Mouse (Mus musculus): ENCODE measurements around the gene Hist3h2a.
"Not testable (repeated sequence)": the region's sequence is repeated elsewhere in the genome, so short reads cannot be mapped to it uniquely, and the experiment has no call there.

Hist3h2a gene

GRCm38 (mm10) chr11:58947798-58948528 is 6.5 kb upstream of the Hist3h2a start:
- in situ Hi-C loops (cut with MboI; ENCODE audit: low sequenced_read_pairs), result no loop called here

DNA sequence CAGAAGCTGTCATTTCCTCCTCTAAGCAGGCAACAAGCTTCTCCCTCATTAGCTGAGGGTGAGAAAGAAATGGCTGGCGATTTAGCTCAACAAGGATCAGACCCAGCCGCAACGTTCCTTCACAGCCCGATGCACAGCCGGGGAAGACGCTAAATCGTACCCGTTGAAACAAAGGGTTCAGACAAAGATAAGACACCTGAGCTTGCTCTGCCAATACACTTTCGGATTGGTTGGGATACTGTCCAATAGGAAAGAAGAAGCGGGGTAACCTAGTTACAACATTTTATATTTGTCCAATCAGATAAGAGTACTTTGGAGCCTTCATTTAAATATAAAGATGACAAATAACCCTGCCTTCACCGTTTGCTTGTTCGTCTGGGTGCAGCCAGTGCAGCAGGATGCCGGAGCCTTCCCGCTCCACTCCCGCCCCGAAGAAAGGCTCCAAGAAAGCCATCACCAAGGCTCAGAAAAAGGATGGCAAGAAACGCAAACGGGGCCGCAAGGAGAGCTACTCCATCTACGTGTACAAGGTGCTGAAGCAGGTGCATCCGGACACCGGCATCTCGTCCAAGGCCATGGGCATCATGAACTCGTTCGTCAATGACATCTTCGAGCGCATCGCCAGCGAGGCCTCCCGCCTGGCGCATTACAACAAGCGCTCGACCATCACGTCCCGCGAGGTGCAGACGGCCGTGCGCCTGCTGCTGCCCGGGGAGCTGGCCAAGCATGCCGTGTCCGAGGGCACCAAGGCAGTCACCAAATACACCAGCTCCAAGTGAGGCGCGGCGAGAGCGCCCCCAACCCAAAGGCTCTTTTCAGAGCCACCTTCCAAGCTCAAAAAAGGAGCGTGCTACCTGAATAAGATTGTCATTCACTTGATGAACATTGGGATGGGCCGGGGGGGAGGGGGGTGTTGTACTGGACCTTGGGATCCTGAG is 5.7 kb upstream of the Hist3h2a start, which contains the start of gene Hist3h2ba:
Gene Hist3h2ba (plus strand): TSS at position 379 of the 938 bp plus-strand sequence.
- in situ Hi-C loops (cut with MboI; ENCODE audit: low sequenced_read_pairs), result no loop called here

- in situ Hi-C loops (cut with MboI; ENCODE audit: low sequenced_read_pairs), result no loop called here
These were observed 4.7 kb upstream of the Hist3h2a start for GRCm38 (mm10) chr11:58949480-58950431.

GRCm38 (mm10) chr11:58951210-58951609 is 3.3 kb upstream of the Hist3h2a start:
- in situ Hi-C loops (cut with MboI; ENCODE audit: low sequenced_read_pairs), result no loop called here

- in situ Hi-C loops (cut with MboI; ENCODE audit: low sequenced_read_pairs), result no loop called here
These were observed 925 bp upstream of the Hist3h2a start for GRCm38 (mm10) chr11:58953351-58954169.

DNA sequence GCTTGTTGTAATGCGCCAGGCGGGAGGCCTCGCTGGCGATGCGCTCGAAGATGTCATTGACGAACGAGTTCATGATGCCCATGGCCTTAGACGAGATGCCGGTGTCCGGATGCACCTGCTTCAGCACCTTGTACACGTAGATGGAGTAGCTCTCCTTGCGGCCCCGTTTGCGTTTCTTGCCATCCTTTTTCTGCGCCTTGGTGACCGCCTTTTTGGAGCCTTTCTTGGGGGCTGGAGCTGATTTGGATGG is 390 bp upstream of the Hist3h2a start:
- in situ Hi-C loops (cut with MboI; ENCODE audit: low sequenced_read_pairs), result not testable (repeated sequence)

- in situ Hi-C loops (cut with MboI; ENCODE audit: low sequenced_read_pairs), result no loop called here
These were observed 820 bp downstream of the Hist3h2a start for GRCm38 (mm10) chr11:58955143-58955867.

- in situ Hi-C loops (cut with MboI; ENCODE audit: low sequenced_read_pairs), result no loop called here
These were observed 1.4 kb downstream of the Hist3h2a start for GRCm38 (mm10) chr11:58955868-58956257.

- in situ Hi-C loops (cut with MboI; ENCODE audit: low sequenced_read_pairs), result no loop called here
These were observed 2.9 kb downstream of the Hist3h2a start for GRCm38 (mm10) chr11:58957226-58957914.

GRCm38 (mm10) chr11:58958536-58958935 is 4.1 kb downstream of the Hist3h2a start:
- in situ Hi-C loops (cut with MboI; ENCODE audit: low sequenced_read_pairs), result no loop called here

DNA sequence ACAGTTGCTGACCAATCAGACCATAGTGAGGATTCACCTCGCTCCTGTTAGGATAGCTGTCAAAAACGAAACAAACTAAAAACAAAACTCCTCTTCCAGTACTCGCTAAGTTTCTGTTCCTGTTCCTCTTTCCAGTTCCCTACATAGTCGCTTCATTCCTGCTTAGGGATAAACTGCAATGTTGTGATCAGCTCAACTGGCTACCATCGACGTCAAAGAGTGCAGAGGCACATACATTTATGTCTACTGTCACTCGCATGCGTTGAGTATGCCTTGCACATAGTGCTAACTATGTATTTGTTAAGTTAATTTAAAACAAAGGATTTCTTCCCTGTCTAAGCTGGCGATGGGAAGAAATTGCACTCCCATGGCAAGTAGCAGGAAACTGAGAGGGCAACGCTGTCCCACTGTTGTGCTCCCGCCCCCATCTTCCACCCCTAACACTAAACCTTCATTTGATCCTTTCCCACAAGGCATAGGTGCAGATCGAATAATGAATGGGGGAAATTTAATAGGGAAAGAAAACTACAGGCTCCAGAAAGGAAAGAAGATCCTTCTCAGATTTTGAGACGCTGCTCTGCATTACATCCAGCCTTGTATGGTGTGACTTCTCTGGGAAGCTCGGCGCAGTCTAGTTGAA is 4.8 kb downstream of the Hist3h2a start:
- in situ Hi-C loops (cut with MboI; ENCODE audit: low sequenced_read_pairs), result no loop called here

- in situ Hi-C loops (cut with MboI; ENCODE audit: low sequenced_read_pairs), result no loop called here
These were observed 5.5 kb downstream of the Hist3h2a start for GRCm38 (mm10) chr11:58959921-58960465.

GRCm38 (mm10) chr11:58961364-58962177 is 7.1 kb downstream of the Hist3h2a start:
- in situ Hi-C loops (cut with MboI; ENCODE audit: low sequenced_read_pairs), result no loop called here

DNA sequence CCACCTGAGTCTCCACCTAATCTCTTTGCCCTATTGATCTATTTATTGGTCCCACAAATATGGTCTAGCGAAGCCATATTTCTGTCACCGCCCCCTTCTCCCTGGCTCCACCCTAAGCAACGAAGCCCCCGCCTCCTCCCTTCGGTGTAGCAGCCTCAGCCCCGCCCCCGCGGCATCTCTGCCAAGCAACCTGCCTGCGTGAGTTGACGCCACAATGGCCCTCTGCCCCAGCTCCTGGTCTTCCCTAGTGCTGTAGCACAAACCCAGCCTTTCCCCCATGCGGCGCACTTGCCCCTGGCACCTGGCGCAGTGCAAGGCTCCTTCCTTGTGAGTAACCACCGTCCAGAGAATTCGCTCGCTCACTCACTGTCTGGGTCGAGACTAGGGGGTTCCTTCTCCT is 9.1 kb downstream of the Hist3h2a start:
- in situ Hi-C loops (cut with MboI; ENCODE audit: low sequenced_read_pairs), result no loop called here

GRCm38 (mm10) chr11:58964216-58964615 is 9.7 kb downstream of the Hist3h2a start:
- in situ Hi-C loops (cut with MboI; ENCODE audit: low sequenced_read_pairs), result no loop called here

GRCm38 (mm10) chr11:58965001-58965760 is 10.7 kb downstream of the Hist3h2a start:
- in situ Hi-C loops (cut with MboI; ENCODE audit: low sequenced_read_pairs), result no loop called here

GRCm38 (mm10) chr11:58967346-58967745 is 12.9 kb downstream of the Hist3h2a start:
- in situ Hi-C loops (cut with MboI; ENCODE audit: low sequenced_read_pairs), result no loop called here
